Mouse (Mus musculus): ENCODE measurements at regions not wholly inside any gene's neighbourhood (a gene's known extent, or its start where the extent isn't known, plus 50 kb on each side); places are given as distances from the start of the nearest gene placed in this dataset.

GRCm38 (mm10) chr5:75834766-75835555, 143.3 kb downstream of the Kdr start:
- Histone ChIP-seq H3K27me3 (replicated peaks; ENCODE audit: control insufficient read depth, insufficient read depth, low read length) (no peaks in the 10 kb centered on the region), H3K4me3 (ENCODE audit: low read depth, low read length) (0 out of 2 replicates have a peak overlapping the region, but pooled peaks have one; percentile 7), H3K36me3 (ENCODE audit: control insufficient read depth, insufficient read depth) (no peaks in the 10 kb centered on the region), H3K4me1 (replicated peaks; ENCODE audit: control insufficient read depth, insufficient read depth, low read length) (0 out of 2 replicates have a peak, but pooled peaks cover 3% of the 10 kb centered on the region), H3K27ac (ENCODE audit: low read depth, low read length) (no peak overlapping the region), H3K9me3 (ENCODE audit: control insufficient read depth) (no peaks in the 10 kb centered on the region), H3K9ac (ENCODE audit: low read depth, low read length) (no peak overlapping the region), H3K4me2 (replicated peaks; ENCODE audit: low read depth) (peak overlapping the region; percentile 51)
- WGBS = 53% methylated on average over 17 of the region's 17 CpGs
- ATAC-seq = no peak
- no peak for TF ChIP-seq CTCF (IDR thresholded peaks at IDR 0.05; ENCODE audit: low read depth)

- TF ChIP-seq CTCF (IDR thresholded peaks at IDR 0.05; ENCODE audit: low read depth) = no peak
- no peaks in the 10 kb centered on the region for H3K27me3 ChIP-seq (replicated peaks; ENCODE audit: control insufficient read depth, insufficient read depth, low read length)
- no peak overlapping the region for H3K9ac ChIP-seq (ENCODE audit: low read depth, low read length)
- no peaks in the 10 kb centered on the region for H3K9me3 ChIP-seq (ENCODE audit: control insufficient read depth)
- no peaks in the 10 kb centered on the region for H3K36me3 ChIP-seq (ENCODE audit: control insufficient read depth, insufficient read depth)
- no peak for ATAC-seq
- H3K4me3 ChIP-seq (ENCODE audit: low read depth, low read length) = no peak overlapping the region
- H3K4me2 ChIP-seq (replicated peaks; ENCODE audit: low read depth) = no peak overlapping the region
- H3K4me1 ChIP-seq (replicated peaks; ENCODE audit: control insufficient read depth, insufficient read depth, low read length) = 0 out of 2 replicates have a peak, but pooled peaks cover 3% of the 10 kb centered on the region
- no peak overlapping the region for H3K27ac ChIP-seq (ENCODE audit: low read depth, low read length)
- WGBS = 79% methylated on average over 5 of the region's 5 CpGs
Observed at GRCm38 (mm10) chr5:75832341-75832740, 145.9 kb downstream of the Kdr start.

GRCm38 (mm10) chr5:75829850-75830625, 148.2 kb downstream of the Kdr start:
- no peaks in the 10 kb centered on the region for H3K27me3 ChIP-seq (replicated peaks; ENCODE audit: control insufficient read depth, insufficient read depth, low read length)
- no peak overlapping the region for H3K9ac ChIP-seq (ENCODE audit: low read depth, low read length)
- no peaks in the 10 kb centered on the region for H3K9me3 ChIP-seq (ENCODE audit: control insufficient read depth)
- peak; percentile 75 for ATAC-seq
- no peak overlapping the region for H3K4me3 ChIP-seq (ENCODE audit: low read depth, low read length)
- peaks cover 3% of the 10 kb centered on the region; the same call in 1 of the 2 replicates for H3K4me1 ChIP-seq (replicated peaks; ENCODE audit: control insufficient read depth, insufficient read depth, low read length)
- H3K36me3 ChIP-seq (ENCODE audit: control insufficient read depth, insufficient read depth) = no peaks in the 10 kb centered on the region
- TF ChIP-seq CTCF (IDR thresholded peaks at IDR 0.05; ENCODE audit: low read depth) = no peak
- H3K4me2 ChIP-seq (replicated peaks; ENCODE audit: low read depth) = no peak overlapping the region
- 33% methylated on average over 6 of the region's 6 CpGs for WGBS
- H3K27ac ChIP-seq (ENCODE audit: low read depth, low read length) = no peak overlapping the region

GRCm38 (mm10) chr5:75828332-75828731, 149.9 kb downstream of the Kdr start:
- H3K4me3 ChIP-seq (ENCODE audit: low read depth, low read length) = no peak overlapping the region
- TF ChIP-seq CTCF (IDR thresholded peaks at IDR 0.05; ENCODE audit: low read depth) = no peak
- H3K4me2 ChIP-seq (replicated peaks; ENCODE audit: low read depth) = no peak overlapping the region
- no peaks in the 10 kb centered on the region for H3K27me3 ChIP-seq (replicated peaks; ENCODE audit: control insufficient read depth, insufficient read depth, low read length)
- WGBS = 91% methylated on average over 5 of the region's 5 CpGs
- H3K27ac ChIP-seq (ENCODE audit: low read depth, low read length) = no peak overlapping the region
- ATAC-seq = no peak
- H3K9ac ChIP-seq (ENCODE audit: low read depth, low read length) = no peak overlapping the region
- no peaks in the 10 kb centered on the region for H3K9me3 ChIP-seq (ENCODE audit: control insufficient read depth)
- peaks cover 3% of the 10 kb centered on the region; the same call in 1 of the 2 replicates for H3K4me1 ChIP-seq (replicated peaks; ENCODE audit: control insufficient read depth, insufficient read depth, low read length)
- no peaks in the 10 kb centered on the region for H3K36me3 ChIP-seq (ENCODE audit: control insufficient read depth, insufficient read depth)

GRCm38 (mm10) chr5:75826283-75827098, 151.8 kb downstream of the Kdr start:
- H3K27ac ChIP-seq (ENCODE audit: low read depth, low read length) = no peak overlapping the region
- H3K27me3 ChIP-seq (replicated peaks; ENCODE audit: control insufficient read depth, insufficient read depth, low read length) = no peaks in the 10 kb centered on the region
- no peaks in the 10 kb centered on the region for H3K9me3 ChIP-seq (ENCODE audit: control insufficient read depth)
- H3K4me3 ChIP-seq (ENCODE audit: low read depth, low read length) = no peak overlapping the region
- H3K4me1 ChIP-seq (replicated peaks; ENCODE audit: control insufficient read depth, insufficient read depth, low read length) = peaks cover 3% of the 10 kb centered on the region; the same call in 1 of the 2 replicates
- H3K4me2 ChIP-seq (replicated peaks; ENCODE audit: low read depth) = no peak overlapping the region
- no peaks in the 10 kb centered on the region for H3K36me3 ChIP-seq (ENCODE audit: control insufficient read depth, insufficient read depth)
- no peak overlapping the region for H3K9ac ChIP-seq (ENCODE audit: low read depth, low read length)
- ATAC-seq = 0 out of 2 replicates have a peak, but pooled peaks have one; percentile 33
- 36% methylated on average over 10 of the region's 10 CpGs for WGBS
- no peak for TF ChIP-seq CTCF (IDR thresholded peaks at IDR 0.05; ENCODE audit: low read depth)

All from intestine, postnatal 0 days (tissue).